Mouse (Mus musculus) myocyte (in vitro differentiated cells): ENCODE measurements at regions not wholly inside any gene's neighbourhood (a gene's known extent, or its start where the extent isn't known, plus 50 kb on each side); places are given as distances from the start of the nearest gene placed in this dataset.

Experiments used
- TCF12 ChIP-seq: IDR thresholded peaks from one replicate; pipeline ENCODE4 v1.6.1; 2011; ENCODE audit warnings: mild to moderate bottlenecking, control low read depth; ENCODE audit not compliant: poor library complexity, insufficient read depth, severe bottlenecking
- USF1 ChIP-seq: IDR thresholded peaks from one replicate; pipeline ENCODE4 v1.6.1; 2011; ENCODE audit warnings: low read depth, mild to moderate bottlenecking, control low read depth, moderate library complexity

DNA sequence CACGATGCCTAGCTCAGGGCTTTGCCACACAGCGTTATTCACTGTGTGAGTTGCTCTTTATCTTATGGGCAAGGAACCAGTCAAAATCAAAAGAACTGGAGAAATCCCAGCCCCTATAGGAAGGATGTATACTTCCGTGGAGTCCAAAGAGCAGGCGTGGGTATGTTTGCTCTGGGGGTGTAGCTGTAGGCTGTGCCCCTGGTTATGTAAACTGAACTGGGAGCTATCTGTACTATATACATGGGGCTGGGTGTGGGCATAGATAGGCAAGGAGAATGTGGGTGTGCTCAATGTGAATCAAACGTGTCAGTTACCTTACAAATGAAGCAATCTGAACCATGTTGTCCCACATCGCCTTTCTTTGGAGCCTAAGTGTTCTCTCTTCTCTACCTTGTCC, 120.3 kb upstream of the Parp11 start:
- TF ChIP-seq USF1 = no peak
- TF ChIP-seq TCF12 = no peak
